Mouse (Mus musculus) G1E (cell line): ENCODE results near the gene Zfp775.

Experiments
- GATA1 ChIP-seq: IDR thresholded peaks from 2 replicates; pipeline ENCODE4 v1.6.1; 2012; ENCODE audit warnings: borderline replicate concordance, low read length, inconsistent platforms, mixed read lengths
- TAL1 ChIP-seq: conservative IDR thresholded peaks from 2 replicates; pipeline ENCODE4 v1.6.1; 2012; ENCODE audit warnings: low read depth, low read length, inconsistent platforms, mixed read lengths

DNA sequence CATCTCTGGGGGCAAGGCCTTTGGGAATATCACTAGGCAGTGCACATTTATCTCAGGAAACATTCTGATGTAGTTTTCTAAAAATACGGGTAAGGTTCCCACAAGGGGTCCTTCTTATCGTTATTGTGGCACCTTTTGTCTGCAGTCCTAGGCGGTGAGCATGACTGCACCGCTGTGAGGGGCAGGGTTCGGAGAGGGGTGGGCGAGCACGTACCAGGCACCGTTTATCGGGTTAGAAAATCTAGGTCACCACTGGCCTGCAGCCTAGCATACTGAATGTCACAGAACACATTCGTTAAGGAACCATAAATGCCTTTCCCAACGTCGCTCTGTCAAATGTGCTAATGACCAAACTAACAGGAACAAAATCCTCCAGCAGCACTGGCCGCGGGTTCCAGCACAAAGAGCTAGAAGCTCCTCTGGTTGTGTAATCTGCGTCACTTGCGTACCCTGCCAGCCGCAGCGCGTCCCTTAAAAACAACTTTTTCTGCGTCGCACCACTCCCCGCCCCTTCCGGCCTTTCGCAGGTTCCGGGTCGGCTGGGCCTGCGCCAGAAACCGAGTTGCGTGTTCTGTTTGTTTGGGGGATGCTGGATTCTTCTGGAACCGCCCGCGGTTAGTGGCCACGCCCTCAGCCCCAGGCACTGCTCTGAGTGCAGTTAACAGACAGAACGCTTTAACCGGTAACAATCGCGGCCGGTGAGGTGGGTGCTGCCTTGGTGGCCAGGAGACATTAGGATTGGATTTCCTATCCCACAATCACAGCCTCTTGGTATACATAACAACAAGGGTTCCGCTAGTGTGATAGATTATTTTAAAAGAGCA, 47.4 kb upstream of the Zfp775 start, which contains the start of gene Lrrc61:
- TF ChIP-seq TAL1 (no peak), GATA1 (no peak)
